ENCODE assay signal across 22 mouse cellular contexts in genomic region chr11:111164907-111165306, GRCm38 (mm10).
"Had no signal": no experiment of that assay in that cellular context is flagged by ENCODE, and none has a peak within 500 bp of the region (broad histone marks: within the 10 kb centered on the region; RNA-seq: fewer than 3 reads in every experiment).

No protein-coding gene starts in this region.

- H3K27ac ChIP-seq: kidney, embryonic 15.5 days; limb, embryonic 10.5 days; limb, embryonic 13.5 days; liver, embryonic 14.5 days; midbrain, embryonic 15.5 days; neural tube, embryonic 12.5 days; neural tube, embryonic 15.5 days; stomach, postnatal 0 days had no signal

- H3K4me3 ChIP-seq: kidney, embryonic 15.5 days; limb, embryonic 10.5 days; limb, embryonic 13.5 days; midbrain, embryonic 15.5 days; neural tube, embryonic 12.5 days; neural tube, embryonic 15.5 days had no signal

- H3K4me2 ChIP-seq: kidney, embryonic 15.5 days; limb, embryonic 13.5 days; liver, embryonic 11.5 days; lung, embryonic 14.5 days; midbrain, embryonic 11.5 days; midbrain, embryonic 15.5 days; neural tube, embryonic 12.5 days; neural tube, embryonic 15.5 days had no signal

- H3K9ac ChIP-seq: kidney, embryonic 15.5 days; limb, embryonic 13.5 days; liver, embryonic 14.5 days; liver, postnatal 0 days; lung, embryonic 14.5 days; midbrain, embryonic 15.5 days; neural tube, embryonic 12.5 days; neural tube, embryonic 15.5 days had no signal

- DNase-seq: kidney, adult 11 months; kidney, adult 8-10 months; kidney, postnatal 10 days; kidney, postnatal 36 days; liver, postnatal 0 days; lung, embryonic 14.5 days; lung, postnatal 10 days; lung, postnatal 4 days; right cerebral cortex, adult 18-20 months; right cerebral cortex, postnatal 14 days; right cerebral cortex, postnatal 4 days; thymus, postnatal 25 days had no signal

- H3K4me1 ChIP-seq: kidney, embryonic 15.5 days; limb, embryonic 10.5 days; limb, embryonic 13.5 days; midbrain, embryonic 15.5 days; neural tube, embryonic 12.5 days; neural tube, embryonic 15.5 days had no signal

- H3K9me3 ChIP-seq: kidney, embryonic 15.5 days; limb, embryonic 10.5 days; limb, embryonic 13.5 days; midbrain, embryonic 15.5 days; neural tube, embryonic 12.5 days; neural tube, embryonic 15.5 days had no signal

- H3K27me3 ChIP-seq: kidney, embryonic 15.5 days; limb, embryonic 13.5 days; midbrain, embryonic 15.5 days; neural tube, embryonic 12.5 days; neural tube, embryonic 15.5 days had no signal

- H3K36me3 ChIP-seq: kidney, embryonic 15.5 days; limb, embryonic 10.5 days; limb, embryonic 13.5 days; midbrain, embryonic 15.5 days; neural tube, embryonic 12.5 days; neural tube, embryonic 15.5 days had no signal

- ATAC-seq: liver, postnatal 0 days; midbrain, embryonic 15.5 days had no signal
